In genomic region chr2:167512970-167513369, GRCm38 (mm10) we compare ENCODE assay signal across 9 mouse cellular contexts. TPM values are rescaled to one million over a fixed set of nuclear protein-coding genes. Genes with fewer than 3 reads are reported as not detected.
DNase-seq lines count a peak whose midpoint lies in the region; ATAC-seq and TF ChIP-seq lines count a peak whose summit lies in the region.
"Had no signal": no experiment of that assay in that cellular context is flagged by ENCODE, and none has a peak within 500 bp of the region (broad histone marks: within the 10 kb centered on the region; RNA-seq: fewer than 3 reads in every experiment).

No protein-coding gene starts in this region.

- H3K4me2 ChIP-seq in intestine, postnatal 0 days (replicated peaks; ENCODE audit: low read depth): no peak overlapping the region
- no peak overlapping the region for H3K4me2 ChIP-seq in intestine, embryonic 16.5 days (ENCODE audit: low read depth, low read length)
- H3K4me2 ChIP-seq: midbrain, embryonic 12.5 days had no signal

- 90% methylated on average over 5 of the region's 5 CpGs for WGBS in intestine, postnatal 0 days
- WGBS in intestine, embryonic 16.5 days: 93% methylated on average over 5 of the region's 5 CpGs

- peaks cover 87% of the 10 kb centered on the region for H3K36me3 ChIP-seq in intestine, postnatal 0 days (ENCODE audit: control insufficient read depth, insufficient read depth)
- peaks cover 36% of the 10 kb centered on the region for H3K36me3 ChIP-seq in intestine, embryonic 16.5 days (ENCODE audit: control insufficient read depth, insufficient read depth, low read length)

- H3K4me3 ChIP-seq in intestine, postnatal 0 days (ENCODE audit: low read depth, low read length): no peak overlapping the region
- H3K4me3 ChIP-seq in intestine, embryonic 16.5 days (ENCODE audit: low read length): no peak overlapping the region
- H3K4me3 ChIP-seq: midbrain, embryonic 12.5 days had no signal

- ATAC-seq in intestine, postnatal 0 days: no peak
- no peak for ATAC-seq in intestine, embryonic 16.5 days
- ATAC-seq in inflammation-experienced regulatory T-cells, adult 6 months: no peak

- H3K27ac ChIP-seq in intestine, postnatal 0 days (ENCODE audit: low read depth, low read length): no peak overlapping the region
- H3K27ac ChIP-seq in intestine, embryonic 16.5 days (ENCODE audit: low read length): no peak overlapping the region
- H3K27ac ChIP-seq: midbrain, embryonic 12.5 days had no signal

- H3K27me3 ChIP-seq in intestine, postnatal 0 days (replicated peaks; ENCODE audit: control insufficient read depth, insufficient read depth, low read length): no peaks in the 10 kb centered on the region
- no peaks in the 10 kb centered on the region for H3K27me3 ChIP-seq in intestine, embryonic 16.5 days (replicated peaks; ENCODE audit: control insufficient read depth, insufficient read depth, low read length)
- H3K27me3 ChIP-seq: midbrain, embryonic 12.5 days had no signal

- no peak for TF ChIP-seq POLR2A in brain, embryonic 14.5 days (IDR thresholded peaks at IDR 0.05; ENCODE audit: borderline replicate concordance, extremely low read depth, insufficient read depth, insufficient read length, poor library complexity, severe bottlenecking)

- no peaks in the 10 kb centered on the region for H3K9me3 ChIP-seq in intestine, postnatal 0 days (ENCODE audit: control insufficient read depth)
- H3K9me3 ChIP-seq in intestine, embryonic 16.5 days (ENCODE audit: control insufficient read depth, low read length): no peaks in the 10 kb centered on the region
- H3K9me3 ChIP-seq: midbrain, embryonic 12.5 days had no signal

- H3K4me1 ChIP-seq in intestine, postnatal 0 days (replicated peaks; ENCODE audit: control insufficient read depth, insufficient read depth, low read length): no peaks in the 10 kb centered on the region
- no peaks in the 10 kb centered on the region for H3K4me1 ChIP-seq in intestine, embryonic 16.5 days (ENCODE audit: control insufficient read depth, insufficient read depth, low read length)
- H3K4me1 ChIP-seq: midbrain, embryonic 12.5 days had no signal

- DNase-seq in thymus, postnatal 4 days: peak; percentile 41
- DNase-seq in thymus, postnatal 10 days (ENCODE audit: low spot score in 2 of 2): no peak
- DNase-seq in brain, embryonic 14.5 days (ENCODE audit: low read depth): no peak
- DNase-seq in layer of hippocampus, adult 9-11 months: no peak
- DNase-seq in left cerebral cortex, adult 11 months (ENCODE audit: low spot score): no peak

- peak; percentile 67 for TF ChIP-seq CTCF in intestine, postnatal 0 days (IDR thresholded peaks at IDR 0.05; ENCODE audit: low read depth)
- peak; percentile 15; the same call in 1 of the 2 replicates for TF ChIP-seq CTCF in brain, embryonic 14.5 days (IDR thresholded peaks at IDR 0.05; ENCODE audit: borderline replicate concordance, extremely low read depth, insufficient read depth, insufficient read length)

- no peak overlapping the region for H3K9ac ChIP-seq in intestine, postnatal 0 days (ENCODE audit: low read depth, low read length)
- H3K9ac ChIP-seq in intestine, embryonic 16.5 days (ENCODE audit: low read depth, low read length): no peak overlapping the region
- H3K9ac ChIP-seq: midbrain, embryonic 12.5 days had no signal

RNA-seq across cellular contexts. Expression of gene Spata2, which starts 20.3 kb away (rescaled TPM):
- polyA plus RNA-seq in intestine, postnatal 0 days (2015; fragmentation: Nextera tagmentation; extraction: Ambion mirVana): 11.5 and 13.5 TPM in 2 replicates
- polyA plus RNA-seq in intestine, embryonic 16.5 days (2015; fragmentation: Nextera tagmentation; extraction: Ambion mirVana): 14.2 and 15.4 TPM in 2 replicates
- polyA plus RNA-seq in brain, embryonic 14.5 days (2012; rRNA removed): 44.4 and 45.9 TPM in 2 replicates
- 10 to 100 TPM in 2 of 3 experiments, 1 to 10 TPM in 1; 9.6 to 16.5 (median 12.2) TPM for polyA plus RNA-seq in inflammation-experienced regulatory T-cells, adult 6 months (2017; shearing (Covaris generic))

RNA-seq across cellular contexts. Expression of gene Rnf114, which starts 20.5 kb away (rescaled TPM):
- polyA plus RNA-seq in intestine, postnatal 0 days (2015; fragmentation: Nextera tagmentation; extraction: Ambion mirVana): 62.2 and 64.8 TPM in 2 replicates
- polyA plus RNA-seq in intestine, embryonic 16.5 days (2015; fragmentation: Nextera tagmentation; extraction: Ambion mirVana): 75.7 and 76.5 TPM in 2 replicates
- polyA plus RNA-seq in brain, embryonic 14.5 days (2012; rRNA removed): 133 and 160 TPM in 2 replicates
- 100 to 1,000 TPM; 145 to 194 (median 193) TPM for polyA plus RNA-seq in inflammation-experienced regulatory T-cells, adult 6 months (2017; shearing (Covaris generic))

RNA-seq across cellular contexts. Expression of gene Snai1, which starts 25.0 kb away (rescaled TPM):
- polyA plus RNA-seq in intestine, postnatal 0 days (2015; fragmentation: Nextera tagmentation; extraction: Ambion mirVana): 5.4 and 8.0 TPM in 2 replicates
- polyA plus RNA-seq in intestine, embryonic 16.5 days (2015; fragmentation: Nextera tagmentation; extraction: Ambion mirVana): 15.6 TPM in 2 replicates
- 7.8 and 12.0 TPM in 2 replicates for polyA plus RNA-seq in brain, embryonic 14.5 days (2012; rRNA removed)
- polyA plus RNA-seq in inflammation-experienced regulatory T-cells, adult 6 months (2017; shearing (Covaris generic)): not detected
